Mouse (Mus musculus): ENCODE measurements around the gene Dgkh.

DNA sequence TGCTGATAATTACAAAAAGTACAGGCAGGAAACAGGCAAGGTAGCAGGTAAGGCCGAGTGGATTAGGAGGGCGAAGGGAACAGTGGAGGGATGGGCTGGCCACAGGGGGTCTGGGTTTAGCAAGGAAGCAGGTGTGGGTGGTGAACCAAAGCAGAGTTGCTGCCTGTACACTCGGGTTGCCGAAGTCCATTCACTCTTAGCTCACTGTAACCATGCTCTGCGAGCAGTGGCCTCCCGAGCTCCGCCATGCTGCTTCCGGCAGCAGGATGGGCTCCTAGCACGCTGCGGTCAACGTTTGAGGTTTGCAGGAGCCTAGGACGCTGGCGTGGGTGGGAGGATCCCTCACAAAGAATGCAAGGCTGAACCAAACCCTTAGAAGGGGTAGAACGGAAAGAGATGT lies 43.1 kb upstream of the Dgkh start:
- TF ChIP-seq CTCF (IDR thresholded peaks at IDR 0.05; ENCODE audit: low read depth, low read length) (no peak), GATA1 (IDR thresholded peaks at IDR 0.05; ENCODE audit: borderline replicate concordance, low read length) (no peak), TAL1 (conservative IDR thresholded peaks at IDR 0.05; ENCODE audit: low read depth, low read length) (no peak)
